25 mouse cellular contexts compared by ENCODE assay signal in the genomic region with DNA sequence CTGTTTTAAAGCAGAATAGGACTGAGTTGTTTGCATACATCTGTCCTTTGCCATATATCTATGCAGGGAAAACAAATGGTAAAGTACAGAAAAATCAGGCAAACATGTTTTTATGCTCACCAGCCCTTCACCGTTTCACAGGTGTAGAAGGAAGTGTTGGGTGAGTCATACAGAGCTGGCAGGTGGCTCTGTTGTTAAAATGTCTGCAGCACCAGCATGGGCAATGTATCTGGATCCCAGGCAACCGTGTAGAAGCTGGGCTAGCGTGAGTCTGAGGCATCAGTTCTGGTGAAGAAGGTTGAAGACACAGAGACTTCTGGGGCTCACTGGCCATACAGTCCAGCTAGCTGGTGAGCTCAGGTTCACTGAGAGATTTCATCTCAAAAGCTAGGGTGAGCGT.
"Had no signal": no experiment of that assay in that cellular context is flagged by ENCODE, and none has a peak within 500 bp of the region (broad histone marks: within the 10 kb centered on the region; RNA-seq: fewer than 3 reads in every experiment).

No protein-coding gene starts in this region.

- H3K4me1 ChIP-seq: heart, embryonic 13.5 days; heart, embryonic 15.5 days; hindbrain, embryonic 13.5 days; hindbrain, embryonic 15.5 days; kidney, embryonic 15.5 days; limb, embryonic 13.5 days; limb, embryonic 15.5 days; liver, embryonic 12.5 days had no signal

- H3K4me2 ChIP-seq: heart, embryonic 11.5 days; heart, embryonic 13.5 days; heart, embryonic 15.5 days; hindbrain, embryonic 13.5 days; hindbrain, embryonic 15.5 days; kidney, embryonic 15.5 days; limb, embryonic 13.5 days; limb, embryonic 15.5 days; liver, embryonic 12.5 days had no signal

- H3K36me3 ChIP-seq: heart, embryonic 13.5 days; heart, embryonic 15.5 days; hindbrain, embryonic 13.5 days; hindbrain, embryonic 15.5 days; kidney, embryonic 15.5 days; limb, embryonic 13.5 days; limb, embryonic 15.5 days; liver, embryonic 12.5 days had no signal

- H3K27me3 ChIP-seq: heart, embryonic 13.5 days; heart, embryonic 15.5 days; hindbrain, embryonic 13.5 days; hindbrain, embryonic 15.5 days; kidney, embryonic 15.5 days; limb, embryonic 13.5 days; limb, embryonic 15.5 days; liver, embryonic 12.5 days had no signal

- H3K4me3 ChIP-seq: heart, embryonic 13.5 days; heart, embryonic 15.5 days; hindbrain, embryonic 13.5 days; hindbrain, embryonic 15.5 days; kidney, embryonic 15.5 days; limb, embryonic 13.5 days; limb, embryonic 15.5 days; liver, embryonic 12.5 days had no signal

- H3K9ac ChIP-seq: heart, embryonic 13.5 days; heart, embryonic 15.5 days; hindbrain, embryonic 13.5 days; hindbrain, embryonic 15.5 days; kidney, embryonic 15.5 days; limb, embryonic 13.5 days; limb, embryonic 15.5 days; liver, embryonic 12.5 days; liver, embryonic 14.5 days had no signal

- DNase-seq: gastrocnemius, postnatal 14 days; gastrocnemius, postnatal 36 days; heart, adult 18-20 months; heart, postnatal 14 days; heart, postnatal 36 days; kidney, adult 11 months; kidney, adult 2 months; kidney, adult 9 months; kidney, postnatal 14 days; kidney, postnatal 36 days; layer of hippocampus, postnatal 36 days; left cerebral cortex, postnatal 4 days had no signal

- ATAC-seq: intestine, embryonic 16.5 days; liver, embryonic 12.5 days had no signal

- H3K27ac ChIP-seq: heart, embryonic 13.5 days; heart, embryonic 15.5 days; hindbrain, embryonic 13.5 days; hindbrain, embryonic 15.5 days; hindbrain, postnatal 0 days; kidney, embryonic 15.5 days; kidney, postnatal 0 days; limb, embryonic 13.5 days; limb, embryonic 15.5 days; liver, embryonic 12.5 days; liver, embryonic 14.5 days had no signal

- H3K9me3 ChIP-seq: heart, embryonic 13.5 days; heart, embryonic 15.5 days; hindbrain, embryonic 13.5 days; hindbrain, embryonic 15.5 days; kidney, embryonic 15.5 days; limb, embryonic 13.5 days; limb, embryonic 15.5 days; liver, embryonic 12.5 days had no signal
